Mouse (Mus musculus): ENCODE measurements around the gene C4bp.

DNA sequence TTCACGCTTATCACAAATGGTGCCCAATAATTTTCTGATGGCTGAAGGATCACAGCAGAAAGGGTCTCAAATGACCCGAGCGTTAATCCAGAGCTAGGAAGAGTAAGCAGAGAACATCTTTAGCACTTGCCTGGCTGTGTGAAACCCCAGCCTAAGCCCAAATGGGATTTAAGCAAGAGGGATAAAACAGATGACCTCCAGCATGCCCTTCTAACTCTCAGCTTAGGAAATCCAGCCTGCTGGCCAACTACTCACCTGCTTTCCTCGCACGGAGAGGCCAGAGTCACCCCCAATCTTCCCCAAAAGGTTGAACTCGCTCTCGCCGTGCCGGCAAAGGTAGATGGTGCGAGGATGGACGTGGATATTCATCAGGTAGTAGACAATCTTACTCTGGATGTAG lies 40.5 kb upstream of the C4bp start:
- no peak for TF ChIP-seq POLR2A (IDR thresholded peaks at IDR 0.05; ENCODE audit: borderline replicate concordance, insufficient read depth, low read length)
- TF ChIP-seq CTCF (IDR thresholded peaks at IDR 0.05; ENCODE audit: borderline replicate concordance, insufficient read depth, low read depth, low read length), result no peak

Measured in cerebellum, adult 2 months (tissue).